Mouse (Mus musculus): ENCODE results near the gene Ntn3. TPM values are rescaled to one million over a fixed set of nuclear protein-coding genes. Genes with fewer than 3 reads are reported as not detected.

Ntn3 gene
- total RNA-seq, 1 experiment, result 4.1 TPM

- TF ChIP-seq HCFC1 (IDR thresholded peaks at IDR 0.05; ENCODE audit: borderline replicate concordance, insufficient read depth, low read length) (no peak), CHD2 (IDR thresholded peaks at IDR 0.05; ENCODE audit: low read depth, low read length) (no peak), MAFK (IDR thresholded peaks at IDR 0.05; ENCODE audit: insufficient read depth, low read depth, low read length) (no peak), ZNF384 (IDR thresholded peaks at IDR 0.05; ENCODE audit: low read depth, low read length) (no peak), ZC3H11A (IDR thresholded peaks at IDR 0.05; ENCODE audit: borderline replicate concordance, low read depth, low read length) (no peak)
- H3K4me3 ChIP-seq (ENCODE audit: insufficient read depth in 1 of 2, low read depth in 1 of 2, low read length in 2 of 2, poor library complexity in 1 of 2, severe bottlenecking in 1 of 2), result no peak overlapping the region
- in situ Hi-C loops (cut with MboI; ENCODE audit: low sequenced_read_pairs in 2 of 2, unreplicated experiment in 2 of 2), result no loop called here
- H3K36me3 ChIP-seq (ENCODE audit: control insufficient read depth, insufficient read depth, low read length, poor library complexity, severe bottlenecking), result peaks cover 22% of the 10 kb centered on the region; the same call in 1 of the 2 replicates
- no peak for DNase-seq (ENCODE audit: low read depth, low spot score)
- no peak overlapping the region for H3K9ac ChIP-seq (ENCODE audit: insufficient read depth, low read depth, low read length, poor library complexity, severe bottlenecking)
- no peaks in the 10 kb centered on the region for H3K9me3 ChIP-seq (ENCODE audit: control insufficient read depth, insufficient read depth, low read depth, low read length)
- H3K27ac ChIP-seq (ENCODE audit: insufficient read depth, low read depth, low read length, poor library complexity, severe bottlenecking), result no peak overlapping the region
- H3K4me1 ChIP-seq (ENCODE audit: control insufficient read depth in 2 of 2, insufficient read depth in 2 of 2, low read length in 2 of 2, poor library complexity in 1 of 2), result peaks cover 0 to 11% of the 10 kb centered on the region in 2 experiments; a peak in 2 of 4 replicates
These were observed 51.8 kb downstream of the Ntn3 start for GRCm38 (mm10) chr17:24157526-24157925.

- H3K4me1 ChIP-seq (ENCODE audit: control insufficient read depth in 2 of 2, insufficient read depth in 2 of 2, low read length in 2 of 2, poor library complexity in 1 of 2), result peaks cover 0 to 11% of the 10 kb centered on the region in 2 experiments; a peak in 2 of 4 replicates
- DNase-seq (ENCODE audit: low read depth, low spot score), result no peak
- in situ Hi-C loops (cut with MboI; ENCODE audit: low sequenced_read_pairs in 2 of 2, unreplicated experiment in 2 of 2), result no loop called here
These were observed 52.2 kb downstream of the Ntn3 start for GRCm38 (mm10) chr17:24157121-24157520.

GRCm38 (mm10) chr17:24156394-24156793, 52.9 kb downstream of the Ntn3 start:
- Histone ChIP-seq H3K4me1 (ENCODE audit: control insufficient read depth in 2 of 2, insufficient read depth in 2 of 2, low read length in 2 of 2, poor library complexity in 1 of 2) (peaks cover under 1 to 6% of the 10 kb centered on the region in 2 experiments; a peak in 2 of 4 replicates), H3K27ac (ENCODE audit: insufficient read depth, low read depth, low read length, poor library complexity, severe bottlenecking) (no peak overlapping the region), H3K4me3 (ENCODE audit: insufficient read depth in 1 of 2, low read depth in 1 of 2, low read length in 2 of 2, poor library complexity in 1 of 2, severe bottlenecking in 1 of 2) (no peak overlapping the region), H3K9ac (ENCODE audit: insufficient read depth, low read depth, low read length, poor library complexity, severe bottlenecking) (no peak overlapping the region), H3K36me3 (ENCODE audit: control insufficient read depth, insufficient read depth, low read length, poor library complexity, severe bottlenecking) (peaks cover 22% of the 10 kb centered on the region; the same call in 1 of the 2 replicates), H3K9me3 (ENCODE audit: control insufficient read depth, insufficient read depth, low read depth, low read length) (no peaks in the 10 kb centered on the region)
- in situ Hi-C loops (cut with MboI; ENCODE audit: low sequenced_read_pairs in 2 of 2, unreplicated experiment in 2 of 2), result no loop called here
- no peak for DNase-seq (ENCODE audit: low read depth, low spot score)
- no peak for TF ChIP-seq ZNF384 (IDR thresholded peaks at IDR 0.05; ENCODE audit: low read depth, low read length)
- no peak for TF ChIP-seq MAFK (IDR thresholded peaks at IDR 0.05; ENCODE audit: insufficient read depth, low read depth, low read length)
- TF ChIP-seq CHD2 (IDR thresholded peaks at IDR 0.05; ENCODE audit: low read depth, low read length), result no peak
- no peak for TF ChIP-seq HCFC1 (IDR thresholded peaks at IDR 0.05; ENCODE audit: borderline replicate concordance, insufficient read depth, low read length)
- TF ChIP-seq ZC3H11A (IDR thresholded peaks at IDR 0.05; ENCODE audit: borderline replicate concordance, low read depth, low read length), result no peak

More at GRCm38 (mm10) chr17:24157121-24157520, 52.2 kb downstream of the Ntn3 start:
- no peak overlapping the region for H3K9ac ChIP-seq (ENCODE audit: insufficient read depth, low read depth, low read length, poor library complexity, severe bottlenecking)
- H3K27ac ChIP-seq (ENCODE audit: insufficient read depth, low read depth, low read length, poor library complexity, severe bottlenecking), result no peak overlapping the region
- TF ChIP-seq ZNF384 (IDR thresholded peaks at IDR 0.05; ENCODE audit: low read depth, low read length) (no peak), HCFC1 (IDR thresholded peaks at IDR 0.05; ENCODE audit: borderline replicate concordance, insufficient read depth, low read length) (no peak), CHD2 (IDR thresholded peaks at IDR 0.05; ENCODE audit: low read depth, low read length) (no peak), ZC3H11A (IDR thresholded peaks at IDR 0.05; ENCODE audit: borderline replicate concordance, low read depth, low read length) (no peak), MAFK (IDR thresholded peaks at IDR 0.05; ENCODE audit: insufficient read depth, low read depth, low read length) (no peak)
- no peaks in the 10 kb centered on the region for H3K9me3 ChIP-seq (ENCODE audit: control insufficient read depth, insufficient read depth, low read depth, low read length)
- no peak overlapping the region for H3K4me3 ChIP-seq (ENCODE audit: insufficient read depth in 1 of 2, low read depth in 1 of 2, low read length in 2 of 2, poor library complexity in 1 of 2, severe bottlenecking in 1 of 2)
- peaks cover 22% of the 10 kb centered on the region; the same call in 1 of the 2 replicates for H3K36me3 ChIP-seq (ENCODE audit: control insufficient read depth, insufficient read depth, low read length, poor library complexity, severe bottlenecking)

DNA sequence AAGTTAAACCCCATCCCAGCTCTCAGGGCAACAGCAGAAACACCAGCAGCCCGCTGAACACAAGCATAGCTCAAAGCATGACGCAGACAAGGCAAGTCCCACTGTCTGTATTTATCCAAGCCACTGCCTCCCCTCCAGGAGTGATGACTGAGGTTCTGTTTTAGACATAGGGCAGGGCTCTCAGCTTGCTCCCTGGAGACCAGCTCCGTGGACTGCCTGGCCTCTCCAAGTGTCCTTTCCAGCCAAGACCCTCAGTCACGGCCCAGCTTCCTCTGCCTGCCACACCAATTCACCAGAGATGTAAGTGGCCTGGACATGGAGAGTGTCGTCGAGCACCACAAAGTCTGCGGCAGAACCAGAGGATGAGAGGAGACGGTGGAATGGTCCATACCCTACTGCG, 53.6 kb downstream of the Ntn3 start:
- in situ Hi-C loops (cut with MboI; ENCODE audit: low sequenced_read_pairs in 2 of 2, unreplicated experiment in 2 of 2), result no loop called here
- Histone ChIP-seq H3K4me3 (ENCODE audit: insufficient read depth in 1 of 2, low read depth in 1 of 2, low read length in 2 of 2, poor library complexity in 1 of 2, severe bottlenecking in 1 of 2) (no peak overlapping the region), H3K36me3 (ENCODE audit: control insufficient read depth, insufficient read depth, low read length, poor library complexity, severe bottlenecking) (peaks cover 22% of the 10 kb centered on the region; the same call in 1 of the 2 replicates), H3K4me1 (ENCODE audit: control insufficient read depth in 2 of 2, insufficient read depth in 2 of 2, low read length in 2 of 2, poor library complexity in 1 of 2) (peaks cover 2 to 9% of the 10 kb centered on the region in 2 experiments; a peak in 3 of 4 replicates), H3K9me3 (ENCODE audit: control insufficient read depth, insufficient read depth, low read depth, low read length) (no peaks in the 10 kb centered on the region), H3K27ac (ENCODE audit: insufficient read depth, low read depth, low read length, poor library complexity, severe bottlenecking) (no peak overlapping the region), H3K9ac (ENCODE audit: insufficient read depth, low read depth, low read length, poor library complexity, severe bottlenecking) (no peak overlapping the region)
- TF ChIP-seq CHD2 (IDR thresholded peaks at IDR 0.05; ENCODE audit: low read depth, low read length), result no peak
- TF ChIP-seq ZNF384 (IDR thresholded peaks at IDR 0.05; ENCODE audit: low read depth, low read length), result no peak
- no peak for TF ChIP-seq MAFK (IDR thresholded peaks at IDR 0.05; ENCODE audit: insufficient read depth, low read depth, low read length)
- TF ChIP-seq ZC3H11A (IDR thresholded peaks at IDR 0.05; ENCODE audit: borderline replicate concordance, low read depth, low read length), result no peak
- TF ChIP-seq HCFC1 (IDR thresholded peaks at IDR 0.05; ENCODE audit: borderline replicate concordance, insufficient read depth, low read length), result no peak
- no peak for DNase-seq (ENCODE audit: low read depth, low spot score)
